Mouse (Mus musculus) limb, embryonic 11.5 days (tissue): ENCODE results near the gene Gapvd1. TPM values are rescaled to one million over a fixed set of nuclear protein-coding genes. Genes with fewer than 3 reads are reported as not detected.

ENCODE experiments used
- ATAC-seq: fragments of 200-750 bp; cut with Nextera tagmentation; 2 replicates; pipeline ENCODE4 v1.8.0; 2017; ENCODE audit warnings: low read depth; ENCODE audit not compliant: insufficient number of reproducible peaks, low FRiP score, low TSS enrichment
- DNase-seq: peaks from one replicate; pipeline ENCODE4 v3.0.0-alpha.2; 2015; ENCODE audit warnings: low spot score
- H3K27ac ChIP-seq: fragments of 300-500 bp; sonication (generic); replicated peaks from 2 replicates; pipeline ENCODE4 v1.5.1; 2014; ENCODE audit warnings: low read depth, mild to moderate bottlenecking, low read length
- H3K27me3 ChIP-seq: fragments of 300-500 bp; sonication (generic); 2 replicates; pipeline ENCODE4 v1.6.1; 2014; ENCODE audit warnings: mild to moderate bottlenecking, low read length, mixed read lengths; ENCODE audit not compliant: control insufficient read depth, insufficient read depth
- H3K36me3 ChIP-seq: fragments of 300-500 bp; sonication (generic); 2 replicates; pipeline ENCODE4 v1.6.1; 2014; ENCODE audit warnings: mild to moderate bottlenecking, low read length, moderate library complexity, mixed read lengths; ENCODE audit not compliant: control insufficient read depth, insufficient read depth
- H3K4me1 ChIP-seq: fragments of 300-500 bp; sonication (generic); 2 replicates; pipeline ENCODE4 v1.6.1; 2014; ENCODE audit warnings: low read length, mixed read lengths; ENCODE audit not compliant: control insufficient read depth, insufficient read depth
- H3K4me2 ChIP-seq: fragments of 300-500 bp; sonication (generic); 2 replicates; pipeline ENCODE4 v1.6.1; 2014; ENCODE audit warnings: low read depth, mild to moderate bottlenecking, moderate library complexity; ENCODE audit not compliant: severe bottlenecking
- H3K4me3 ChIP-seq: fragments of 300-500 bp; sonication (generic); 2 replicates; pipeline ENCODE4 v1.5.1; 2014; ENCODE audit warnings: low read depth, low read length
- H3K9ac ChIP-seq: fragments of 300-500 bp; sonication (generic); 2 replicates; pipeline ENCODE4 v1.6.1; 2014; ENCODE audit warnings: mild to moderate bottlenecking, low read length
- H3K9me3 ChIP-seq: fragments of 300-500 bp; sonication (generic); 2 replicates; pipeline ENCODE4 v1.6.1; 2016; ENCODE audit warnings: low read length; ENCODE audit not compliant: control insufficient read depth
- whole genome bisulfite sequencing: fragments of 180-500 bp; shearing (Covaris S2); extraction: QIAGEN DNeasy Blood & Tissue Kit; methylation state at CpG from one replicate; pipeline ENCODE4 v1.1.7; 2014; 5-methylcytosine and 5-hydroxymethylcytosine counted together
- polyA plus RNA-seq: library from polyadenylated mRNA; unstranded; fragments of >200 nt; fragmentation: Nextera tagmentation; extraction: Ambion mirVana; gene quantifications from 2 replicates; pipeline ENCODE4 v1.2.1, GENCODE M21; 2014

Gene Gapvd1
- polyA plus RNA-seq, 1 experiment from 2014 or later, result 93.2 TPM

DNA sequence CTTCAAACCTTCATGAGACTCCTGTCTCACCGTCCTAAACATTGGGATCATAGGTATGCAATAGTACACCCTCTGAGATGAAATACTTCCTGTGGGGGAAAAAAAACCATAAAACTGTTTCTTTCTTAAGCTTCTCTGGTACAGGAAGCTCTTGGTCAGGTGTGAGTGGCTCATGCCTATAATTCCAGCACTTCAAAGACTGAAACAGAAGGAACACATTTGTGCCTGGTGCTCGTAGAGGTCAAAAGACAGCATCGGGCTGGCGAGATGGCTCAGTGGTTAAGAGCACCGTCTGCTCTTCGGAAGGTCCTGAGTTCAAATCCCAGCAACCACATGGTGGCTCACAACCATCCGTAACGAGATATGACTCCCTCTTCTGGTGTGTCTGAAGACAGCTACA, 10.6 kb downstream of the Gapvd1 start:
- no peaks in the 10 kb centered on the region for H3K36me3 ChIP-seq
- no peak overlapping the region for H3K27ac ChIP-seq
- DNase-seq (no peak), ATAC-seq (no peak)
- no peak overlapping the region for H3K9ac ChIP-seq
- H3K4me3 ChIP-seq, result no peak overlapping the region
- no peaks in the 10 kb centered on the region for H3K9me3 ChIP-seq
- H3K4me1 ChIP-seq, result no peaks in the 10 kb centered on the region
- no peak overlapping the region for H3K4me2 ChIP-seq
- no peaks in the 10 kb centered on the region for H3K27me3 ChIP-seq
- WGBS, result 84% methylated on average over 8 of the region's 8 CpGs

DNA sequence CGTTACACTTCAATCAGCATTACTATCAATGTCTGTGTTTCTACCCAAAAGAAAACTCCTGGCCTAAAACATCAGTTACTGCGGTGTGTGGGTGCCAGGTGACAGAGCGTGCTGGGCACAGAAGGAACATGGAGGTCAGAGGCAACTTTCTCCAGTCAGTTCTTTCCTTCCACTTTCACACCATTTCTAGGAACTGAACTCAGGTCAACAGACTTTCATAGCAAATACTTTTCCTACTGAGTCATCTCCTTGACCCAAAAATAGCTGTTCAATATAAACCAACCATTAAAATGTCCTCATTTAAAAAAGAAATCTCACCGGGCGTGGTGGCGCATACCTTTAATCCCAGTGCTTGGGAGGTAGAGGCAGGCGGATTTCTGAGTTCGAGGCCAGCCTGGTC, 12.4 kb downstream of the Gapvd1 start:
- no peaks in the 10 kb centered on the region for H3K27me3 ChIP-seq
- H3K9ac ChIP-seq, result no peak overlapping the region
- H3K4me1 ChIP-seq, result no peaks in the 10 kb centered on the region
- no peak for DNase-seq
- no peaks in the 10 kb centered on the region for H3K9me3 ChIP-seq
- no peak for ATAC-seq
- H3K36me3 ChIP-seq, result no peaks in the 10 kb centered on the region
- H3K27ac ChIP-seq, result no peak overlapping the region
- no peak overlapping the region for H3K4me2 ChIP-seq
- WGBS, result 96% methylated on average over 8 of the region's 8 CpGs
- no peak overlapping the region for H3K4me3 ChIP-seq

DNA sequence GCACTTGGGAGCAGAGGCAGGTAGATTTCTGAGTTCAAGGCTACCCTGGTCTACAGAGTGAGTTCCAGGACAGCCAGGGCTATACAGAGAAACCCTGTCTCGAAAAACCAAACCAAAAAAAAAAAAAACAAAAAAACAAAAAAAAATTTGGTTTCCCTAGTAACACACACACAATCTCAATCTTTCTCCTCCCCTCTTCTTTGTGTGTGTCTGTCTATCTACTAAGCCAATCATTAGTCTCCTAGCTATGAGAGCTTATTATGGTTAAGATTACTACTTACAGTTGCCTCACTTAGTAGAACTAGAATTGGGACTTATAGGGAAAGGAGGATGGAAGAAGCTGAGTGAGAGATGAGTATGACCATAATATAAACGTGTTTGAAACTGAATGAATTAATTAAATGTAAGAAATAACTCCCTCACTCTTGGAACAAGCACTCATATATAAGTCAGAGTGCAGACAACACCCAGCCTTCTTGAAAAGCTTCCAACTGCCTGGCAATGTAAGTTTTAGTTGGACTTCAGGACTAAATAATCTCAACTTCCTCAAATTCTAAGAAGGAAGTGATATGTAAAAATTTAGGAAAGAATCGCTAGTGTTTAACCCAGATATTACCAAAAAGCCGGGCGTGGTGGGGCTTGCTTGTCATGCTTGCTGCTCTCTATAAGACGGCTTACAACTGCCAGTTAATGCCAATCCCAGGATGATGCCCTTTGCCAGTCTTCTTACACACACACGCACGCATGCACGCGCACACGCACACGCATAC, 13.5 kb downstream of the Gapvd1 start:
- Histone ChIP-seq H3K4me1 (no peaks in the 10 kb centered on the region), H3K4me3 (no peak overlapping the region), H3K27me3 (no peaks in the 10 kb centered on the region), H3K36me3 (no peaks in the 10 kb centered on the region), H3K27ac (no peak overlapping the region), H3K9ac (no peak overlapping the region), H3K9me3 (no peaks in the 10 kb centered on the region), H3K4me2 (no peak overlapping the region)
- DNase-seq (no peak), ATAC-seq (no peak)
- WGBS, result 93% methylated on average over 12 of the region's 12 CpGs

DNA sequence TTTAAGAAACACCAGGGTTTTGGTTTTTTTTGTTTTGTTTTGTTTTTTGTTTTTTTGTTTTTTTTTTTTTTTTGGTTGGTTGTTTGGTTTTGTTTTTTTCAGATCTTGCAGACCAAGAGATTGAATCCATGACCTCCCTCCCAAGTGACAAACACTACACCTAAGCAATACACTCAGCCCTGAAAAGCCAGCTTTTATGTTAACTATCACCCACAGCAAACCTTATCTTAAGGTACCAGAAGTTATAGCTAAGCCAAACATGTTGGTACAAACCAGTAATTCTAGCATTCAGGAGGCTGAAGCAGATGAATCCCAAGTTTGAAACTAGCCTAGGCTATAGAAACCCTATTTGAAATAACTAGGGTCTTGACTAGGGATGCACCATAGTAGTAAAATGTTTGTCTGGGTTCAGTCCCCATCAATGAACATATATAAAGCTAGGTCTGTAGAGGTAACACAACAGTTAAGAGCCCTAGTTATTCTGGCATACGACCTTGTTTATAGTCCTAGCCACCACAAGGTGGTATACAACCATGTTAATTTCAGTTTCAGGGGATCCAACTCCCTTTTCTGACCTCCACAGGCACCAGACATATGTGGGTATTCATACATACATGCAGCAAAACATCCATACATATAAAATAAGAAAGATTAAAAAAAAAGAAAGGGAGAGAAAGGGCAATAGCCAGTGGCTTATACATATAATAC, 15.2 kb downstream of the Gapvd1 start:
- Histone ChIP-seq H3K27me3 (no peaks in the 10 kb centered on the region), H3K27ac (no peak overlapping the region), H3K4me1 (no peaks in the 10 kb centered on the region), H3K4me2 (no peak overlapping the region), H3K9me3 (no peaks in the 10 kb centered on the region), H3K9ac (no peak overlapping the region), H3K4me3 (no peak overlapping the region), H3K36me3 (no peaks in the 10 kb centered on the region)
- 68% methylated on average over 1 of the region's 1 CpGs for WGBS
- DNase-seq (no peak), ATAC-seq (no peak)

DNA sequence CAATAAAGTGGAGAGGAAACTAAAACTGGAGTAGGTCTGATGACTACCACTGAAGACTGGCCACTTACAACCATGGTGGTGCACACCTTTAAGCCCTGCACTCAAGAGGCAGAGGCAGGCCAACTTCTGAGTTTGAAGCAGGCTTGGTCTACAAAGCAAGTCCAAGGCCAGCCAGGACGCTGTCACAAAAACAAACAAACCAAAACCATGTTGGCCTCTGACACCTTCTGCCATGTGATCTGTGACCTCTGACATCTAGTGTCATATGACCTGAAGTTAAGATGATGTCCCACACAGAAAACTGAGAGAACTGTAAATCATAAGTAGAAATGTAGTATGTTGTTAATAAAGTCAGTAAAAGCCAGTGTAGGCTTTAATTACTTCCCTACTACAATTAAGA, 17.1 kb downstream of the Gapvd1 start:
- H3K4me3 ChIP-seq, result no peak overlapping the region
- H3K27ac ChIP-seq, result no peak overlapping the region
- no peaks in the 10 kb centered on the region for H3K4me1 ChIP-seq
- 91% methylated on average over 1 of the region's 1 CpGs for WGBS
- no peak overlapping the region for H3K4me2 ChIP-seq
- H3K27me3 ChIP-seq, result no peaks in the 10 kb centered on the region
- H3K36me3 ChIP-seq, result no peaks in the 10 kb centered on the region
- ATAC-seq (no peak), DNase-seq (no peak)
- H3K9me3 ChIP-seq, result no peaks in the 10 kb centered on the region
- no peak overlapping the region for H3K9ac ChIP-seq

DNA sequence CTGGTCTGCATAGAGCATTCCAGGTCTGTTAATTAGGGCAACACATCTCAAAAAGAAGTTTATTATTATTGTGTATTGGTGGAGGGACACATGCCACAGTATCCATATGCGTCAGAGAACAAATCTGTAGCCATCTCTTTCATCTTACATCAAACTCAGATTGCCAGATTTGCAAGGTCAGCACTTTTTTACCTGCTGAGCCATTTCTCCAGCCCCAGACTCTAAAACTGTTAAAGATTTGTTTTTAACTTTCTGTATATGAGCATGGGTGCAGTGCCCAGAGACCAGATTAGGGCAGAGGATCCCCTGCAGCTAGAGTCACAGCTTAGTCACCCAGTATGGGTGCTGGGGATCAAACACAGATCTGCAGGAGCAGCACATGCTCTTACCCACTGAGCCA, 18.4 kb downstream of the Gapvd1 start:
- DNase-seq (no peak), ATAC-seq (no peak)
- no peak overlapping the region for H3K9ac ChIP-seq
- H3K36me3 ChIP-seq, result no peaks in the 10 kb centered on the region
- H3K27me3 ChIP-seq, result no peaks in the 10 kb centered on the region
- H3K27ac ChIP-seq, result no peak overlapping the region
- H3K4me3 ChIP-seq, result no peak overlapping the region
- no peaks in the 10 kb centered on the region for H3K4me1 ChIP-seq
- 95% methylated on average over 1 of the region's 1 CpGs for WGBS
- H3K4me2 ChIP-seq, result no peak overlapping the region
- no peaks in the 10 kb centered on the region for H3K9me3 ChIP-seq

DNA sequence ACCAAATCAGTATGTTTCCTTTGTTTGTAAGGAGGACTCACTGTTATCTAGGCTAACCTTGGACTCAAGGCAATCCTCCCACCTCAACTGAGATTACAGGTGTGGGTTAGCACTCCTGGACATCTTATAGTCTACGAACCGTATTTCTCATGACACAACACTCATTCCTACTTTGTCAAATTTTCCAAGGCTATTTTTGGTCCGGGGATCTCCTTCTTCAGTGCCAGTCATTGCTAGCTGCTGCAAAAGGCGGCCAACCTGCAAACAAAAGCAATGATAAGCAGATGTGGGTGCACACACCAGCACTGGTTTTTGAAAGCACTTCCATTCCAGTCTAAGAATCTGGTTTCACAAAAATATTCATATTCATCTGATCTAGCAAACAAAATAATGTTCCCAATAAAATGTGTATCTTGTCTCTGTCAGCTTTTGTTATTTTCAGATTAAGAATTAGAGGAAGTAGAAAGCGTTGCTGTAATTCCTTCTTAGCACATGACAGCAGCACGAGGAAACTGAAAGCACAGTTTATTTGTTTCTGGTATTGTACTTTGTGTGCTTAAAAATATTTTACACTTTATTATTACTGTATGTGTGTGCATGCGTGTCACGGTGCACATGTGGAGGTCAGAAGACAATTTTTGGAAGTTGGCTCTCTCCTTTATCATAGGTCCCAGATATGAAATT, 27.8 kb downstream of the Gapvd1 start:
- Histone ChIP-seq H3K27me3 (no peaks in the 10 kb centered on the region), H3K4me1 (no peaks in the 10 kb centered on the region), H3K9me3 (no peaks in the 10 kb centered on the region), H3K9ac (no peak overlapping the region), H3K4me2 (no peak overlapping the region), H3K4me3 (no peak overlapping the region), H3K36me3 (peaks cover 4% of the 10 kb centered on the region; the same call in 1 of the 2 replicates), H3K27ac (no peak overlapping the region)
- WGBS, result 92% methylated on average over 8 of the region's 8 CpGs
- DNase-seq, result no peak
- no peak for ATAC-seq

DNA sequence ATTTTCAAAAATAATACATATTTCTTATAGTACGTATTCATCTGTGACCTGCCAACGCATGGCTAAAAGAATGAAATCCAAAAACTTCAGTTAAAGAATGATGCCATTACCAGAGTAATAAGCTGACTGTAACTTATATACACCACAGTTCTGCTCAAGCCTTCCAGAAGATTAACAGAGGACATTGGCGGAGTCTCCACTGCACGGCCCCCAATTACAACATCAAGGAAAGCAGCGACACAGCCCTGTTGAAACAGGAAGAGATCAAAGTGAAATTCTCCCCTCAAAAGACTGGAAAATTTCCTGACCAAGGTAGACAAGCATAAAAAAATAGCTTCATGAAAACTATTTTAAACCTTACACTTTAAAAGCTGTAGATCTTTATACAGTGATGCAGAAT, 29.8 kb downstream of the Gapvd1 start:
- Histone ChIP-seq H3K4me3 (no peak overlapping the region), H3K27ac (no peak overlapping the region), H3K9ac (no peak overlapping the region), H3K9me3 (no peaks in the 10 kb centered on the region), H3K4me2 (no peak overlapping the region), H3K36me3 (peaks cover 4% of the 10 kb centered on the region; the same call in 1 of the 2 replicates), H3K27me3 (no peaks in the 10 kb centered on the region), H3K4me1 (no peaks in the 10 kb centered on the region)
- ATAC-seq (no peak), DNase-seq (no peak)
- 92% methylated on average over 5 of the region's 5 CpGs for WGBS
